Mouse (Mus musculus): ENCODE data around the gene AI854703.

AI854703 gene

GRCm38 (mm10) chr6:48658721-48659120 lies 32.2 kb downstream of the AI854703 start:
- no peak for DNase-seq (ENCODE audit: low spot score)

- no peak for DNase-seq (ENCODE audit: low spot score)
Measured at GRCm38 (mm10) chr6:48664750-48665149, 38.2 kb downstream of the AI854703 start.

GRCm38 (mm10) chr6:48665471-48665870 lies 38.9 kb downstream of the AI854703 start:
- DNase-seq (ENCODE audit: low spot score): no peak

GRCm38 (mm10) chr6:48666159-48666586 lies 39.6 kb downstream of the AI854703 start:
- no peak for DNase-seq (ENCODE audit: low spot score)

- no peak for DNase-seq (ENCODE audit: low spot score)
Measured at GRCm38 (mm10) chr6:48668022-48668421, 41.5 kb downstream of the AI854703 start.

GRCm38 (mm10) chr6:48669446-48669969 lies 42.9 kb downstream of the AI854703 start:
- no peak for DNase-seq (ENCODE audit: low spot score)

- no peak for DNase-seq (ENCODE audit: low spot score)
Measured at GRCm38 (mm10) chr6:48674291-48675058, 47.9 kb downstream of the AI854703 start.

- no peak for DNase-seq (ENCODE audit: low spot score)
Measured at GRCm38 (mm10) chr6:48675400-48675930, 48.9 kb downstream of the AI854703 start.

- DNase-seq (ENCODE audit: low spot score): no peak
Measured at GRCm38 (mm10) chr6:48675931-48676859, 49.6 kb downstream of the AI854703 start, which contains the start of gene Gimap9. Gimap9 (plus strand) TSS chr6:48676129.

GRCm38 (mm10) chr6:48676860-48677415 lies 50.4 kb downstream of the AI854703 start:
- no peak for DNase-seq (ENCODE audit: low spot score)

- DNase-seq (ENCODE audit: low spot score): no peak
Measured at GRCm38 (mm10) chr6:48677492-48678345, 51.2 kb downstream of the AI854703 start.

- no peak for DNase-seq (ENCODE audit: low spot score)
Measured at GRCm38 (mm10) chr6:48678391-48678790, 51.8 kb downstream of the AI854703 start.

GRCm38 (mm10) chr6:48679701-48680100 lies 53.1 kb downstream of the AI854703 start:
- DNase-seq (ENCODE audit: low spot score): no peak

- DNase-seq (ENCODE audit: low spot score): no peak
Measured at GRCm38 (mm10) chr6:48680421-48680820, 53.9 kb downstream of the AI854703 start.

- no peak for DNase-seq (ENCODE audit: low spot score)
Measured at GRCm38 (mm10) chr6:48681472-48682090, 55.0 kb downstream of the AI854703 start.

GRCm38 (mm10) chr6:48682271-48682670 lies 55.7 kb downstream of the AI854703 start:
- no peak for DNase-seq (ENCODE audit: low spot score)
